23 mouse cellular contexts compared by ENCODE assay signal in genomic region chr10:25642079-25642696, GRCm38 (mm10).
A peak's percentile ranks its signal among the peaks of the same experiment; 100 is the strongest.
DNase-seq lines count a peak whose midpoint lies in the region; ATAC-seq and TF ChIP-seq lines count a peak whose summit lies in the region.
"Had no signal": no experiment of that assay in that cellular context is flagged by ENCODE, and none has a peak within 500 bp of the region (broad histone marks: within the 10 kb centered on the region; RNA-seq: fewer than 3 reads in every experiment).

No protein-coding gene starts in this region.

- H3K9ac ChIP-seq in forebrain, embryonic 13.5 days = no peak overlapping the region
- no peak overlapping the region for H3K9ac ChIP-seq in forebrain, embryonic 12.5 days
- H3K9ac ChIP-seq in hindbrain, postnatal 0 days (replicated peaks; ENCODE audit: low read length) = no peak overlapping the region
- H3K9ac ChIP-seq in hindbrain, embryonic 14.5 days = no peak overlapping the region
- no peak overlapping the region for H3K9ac ChIP-seq in neural tube, embryonic 15.5 days (replicated peaks)
- H3K9ac ChIP-seq in kidney, embryonic 15.5 days = no peak overlapping the region
- H3K9ac ChIP-seq: embryonic facial prominence, embryonic 13.5 days; liver, embryonic 13.5 days; stomach, embryonic 15.5 days had no signal

- no peak overlapping the region for H3K27ac ChIP-seq in forebrain, embryonic 13.5 days
- no peak overlapping the region for H3K27ac ChIP-seq in forebrain, embryonic 12.5 days
- no peak overlapping the region for H3K27ac ChIP-seq in hindbrain, postnatal 0 days
- no peak overlapping the region for H3K27ac ChIP-seq in hindbrain, embryonic 14.5 days
- 0 out of 2 replicates have a peak overlapping the region, but pooled peaks have one; percentile 33 for H3K27ac ChIP-seq in neural tube, embryonic 15.5 days (replicated peaks)
- no peak overlapping the region for H3K27ac ChIP-seq in kidney, embryonic 15.5 days
- H3K27ac ChIP-seq: embryonic facial prominence, embryonic 13.5 days; liver, embryonic 13.5 days had no signal

- H3K9me3 ChIP-seq in forebrain, embryonic 13.5 days (replicated peaks) = no peaks in the 10 kb centered on the region
- H3K9me3 ChIP-seq in forebrain, embryonic 12.5 days = no peaks in the 10 kb centered on the region
- H3K9me3 ChIP-seq in hindbrain, postnatal 0 days (ENCODE audit: low read length) = no peaks in the 10 kb centered on the region
- no peaks in the 10 kb centered on the region for H3K9me3 ChIP-seq in hindbrain, embryonic 14.5 days (ENCODE audit: control insufficient read depth, low read length)
- H3K9me3 ChIP-seq in neural tube, embryonic 15.5 days (replicated peaks) = no peaks in the 10 kb centered on the region
- H3K9me3 ChIP-seq in kidney, embryonic 15.5 days (replicated peaks) = no peaks in the 10 kb centered on the region
- H3K9me3 ChIP-seq: embryonic facial prominence, embryonic 13.5 days; liver, embryonic 13.5 days; stomach, embryonic 15.5 days had no signal

- H3K27me3 ChIP-seq in forebrain, embryonic 13.5 days = no peaks in the 10 kb centered on the region
- H3K27me3 ChIP-seq in forebrain, embryonic 12.5 days = no peaks in the 10 kb centered on the region
- H3K27me3 ChIP-seq in hindbrain, postnatal 0 days (ENCODE audit: insufficient read depth, low read length) = no peaks in the 10 kb centered on the region
- H3K27me3 ChIP-seq in hindbrain, embryonic 14.5 days (ENCODE audit: control insufficient read depth, insufficient read depth, low read length) = no peaks in the 10 kb centered on the region
- H3K27me3 ChIP-seq in neural tube, embryonic 15.5 days (replicated peaks) = no peaks in the 10 kb centered on the region
- H3K27me3 ChIP-seq in kidney, embryonic 15.5 days = no peaks in the 10 kb centered on the region
- H3K27me3 ChIP-seq: embryonic facial prominence, embryonic 13.5 days; liver, embryonic 13.5 days; stomach, embryonic 15.5 days had no signal

- H3K4me3 ChIP-seq in forebrain, embryonic 13.5 days = no peak overlapping the region
- no peak overlapping the region for H3K4me3 ChIP-seq in forebrain, embryonic 12.5 days (replicated peaks)
- no peak overlapping the region for H3K4me3 ChIP-seq in hindbrain, postnatal 0 days (ENCODE audit: low read length)
- H3K4me3 ChIP-seq in hindbrain, embryonic 14.5 days (replicated peaks; ENCODE audit: low read length) = no peak overlapping the region
- H3K4me3 ChIP-seq in neural tube, embryonic 15.5 days (replicated peaks) = no peak overlapping the region
- no peak overlapping the region for H3K4me3 ChIP-seq in kidney, embryonic 15.5 days (replicated peaks)
- H3K4me3 ChIP-seq: embryonic facial prominence, embryonic 13.5 days; erythroblast, embryonic 14.5 days; liver, embryonic 13.5 days; stomach, embryonic 15.5 days had no signal

- H3K36me3 ChIP-seq in forebrain, embryonic 13.5 days (ENCODE audit: poor library complexity, severe bottlenecking) = no peaks in the 10 kb centered on the region
- no peaks in the 10 kb centered on the region for H3K36me3 ChIP-seq in forebrain, embryonic 12.5 days (replicated peaks)
- H3K36me3 ChIP-seq in hindbrain, postnatal 0 days (ENCODE audit: insufficient read depth, low read length) = no peaks in the 10 kb centered on the region
- no peaks in the 10 kb centered on the region for H3K36me3 ChIP-seq in hindbrain, embryonic 14.5 days (replicated peaks; ENCODE audit: control insufficient read depth, insufficient read depth)
- no peaks in the 10 kb centered on the region for H3K36me3 ChIP-seq in neural tube, embryonic 15.5 days
- no peaks in the 10 kb centered on the region for H3K36me3 ChIP-seq in kidney, embryonic 15.5 days
- H3K36me3 ChIP-seq: embryonic facial prominence, embryonic 13.5 days; liver, embryonic 13.5 days; stomach, embryonic 15.5 days had no signal

- peak; percentile 31 for DNase-seq in hindbrain, postnatal 0 days (ENCODE audit: low spot score)
- DNase-seq in hindbrain, embryonic 14.5 days (ENCODE audit: low spot score) = no peak
- DNase-seq in neural tube, embryonic 10.5 days (ENCODE audit: extremely low spot score, low spot score) = no peak
- DNase-seq: adrenal gland, adult 8-10 months; cerebellum, adult 2 months; cerebellum, postnatal 25 days; embryo, embryonic 11 days; gastrocnemius, postnatal 10 days; heart, adult 11 months; kidney, postnatal 36 days; liver, embryonic 13.5 days; lung, adult 2 months; thymus, adult 18-20 months; thymus, postnatal 36 days had no signal

- no peaks in the 10 kb centered on the region for H3K4me1 ChIP-seq in forebrain, embryonic 13.5 days
- H3K4me1 ChIP-seq in forebrain, embryonic 12.5 days = no peaks in the 10 kb centered on the region; the same call in 1 of the 2 replicates
- no peaks in the 10 kb centered on the region for H3K4me1 ChIP-seq in hindbrain, postnatal 0 days (ENCODE audit: insufficient read depth, low read length)
- H3K4me1 ChIP-seq in hindbrain, embryonic 14.5 days (replicated peaks; ENCODE audit: control insufficient read depth, insufficient read depth, low read length) = no peaks in the 10 kb centered on the region
- peaks cover 4% of the 10 kb centered on the region; the same call in 1 of the 2 replicates for H3K4me1 ChIP-seq in neural tube, embryonic 15.5 days
- 0 out of 2 replicates have a peak, but pooled peaks cover 4% of the 10 kb centered on the region for H3K4me1 ChIP-seq in kidney, embryonic 15.5 days
- H3K4me1 ChIP-seq: embryonic facial prominence, embryonic 13.5 days; liver, embryonic 13.5 days; stomach, embryonic 15.5 days had no signal

- WGBS in forebrain, embryonic 13.5 days = 82% methylated on average over 9 of the region's 9 CpGs
- 87% methylated on average over 9 of the region's 9 CpGs for WGBS in forebrain, embryonic 12.5 days
- 74% methylated on average over 9 of the region's 9 CpGs for WGBS in hindbrain, postnatal 0 days
- WGBS in hindbrain, embryonic 14.5 days = 85% methylated on average over 9 of the region's 9 CpGs
- WGBS in neural tube, embryonic 15.5 days = 73% methylated on average over 9 of the region's 9 CpGs
- WGBS in kidney, embryonic 15.5 days = 83% methylated on average over 9 of the region's 9 CpGs

- peak; percentile 53; the same call in 1 of the 2 replicates for ATAC-seq in forebrain, embryonic 13.5 days
- no peak for ATAC-seq in forebrain, embryonic 12.5 days (ENCODE audit: low FRiP score)
- ATAC-seq in hindbrain, postnatal 0 days = no peak
- ATAC-seq in hindbrain, embryonic 14.5 days (ENCODE audit: low FRiP score) = no peak
- ATAC-seq in neural tube, embryonic 15.5 days (ENCODE audit: low FRiP score) = 0 out of 2 replicates have a peak, but pooled peaks have one; percentile 68
- no peak for ATAC-seq in kidney, embryonic 15.5 days (replicated peaks; ENCODE audit: low FRiP score)
- ATAC-seq: activated CD4-positive, CD25-positive, alpha-beta regulatory T cell, adult 4 months had no signal

- H3K4me2 ChIP-seq in forebrain, embryonic 13.5 days = no peak overlapping the region
- no peak overlapping the region for H3K4me2 ChIP-seq in forebrain, embryonic 12.5 days
- no peak overlapping the region for H3K4me2 ChIP-seq in hindbrain, postnatal 0 days (ENCODE audit: low read depth, low read length)
- H3K4me2 ChIP-seq in hindbrain, embryonic 14.5 days (replicated peaks) = no peak overlapping the region
- no peak overlapping the region for H3K4me2 ChIP-seq in neural tube, embryonic 15.5 days
- H3K4me2 ChIP-seq in kidney, embryonic 15.5 days = no peak overlapping the region
- H3K4me2 ChIP-seq: embryonic facial prominence, embryonic 13.5 days; heart, embryonic 11.5 days; liver, embryonic 13.5 days; stomach, embryonic 15.5 days had no signal

- TF ChIP-seq CTCF in hindbrain, postnatal 0 days (IDR thresholded peaks at IDR 0.05; ENCODE audit: low read depth) = no peak

Comparison
In these comparisons a context has a peak if more than half of its experiments do, and no peak if none do; other contexts are left out.
1. ATAC-seq: peak in forebrain, embryonic 13.5 days (single experiment) and neural tube, embryonic 15.5 days (single experiment); none in forebrain, embryonic 12.5 days (single experiment), hindbrain, postnatal 0 days (single experiment), hindbrain, embryonic 14.5 days (single experiment) and kidney, embryonic 15.5 days (single experiment).